Mouse (Mus musculus) neural tube, embryonic 13.5 days (tissue): ENCODE measurements around the gene Wasf3. TPM values are rescaled to one million over a fixed set of nuclear protein-coding genes. Genes with fewer than 3 reads are reported as not detected.
"Not testable (repeated sequence)": the region's sequence is repeated elsewhere in the genome, so short reads cannot be mapped to it uniquely, and the experiment has no call there.

Source experiments
- ATAC-seq: fragments of 200-750 bp; cut with Nextera tagmentation; 2 replicates; pipeline ENCODE4 v1.8.0; 2017; ENCODE audit warnings: low read depth, mild to moderate bottlenecking, moderate TSS enrichment, moderate library complexity
- H3K27ac ChIP-seq: fragments of 300-500 bp; sonication (generic); replicated peaks from 2 replicates; pipeline ENCODE4 v1.5.1; 2015; ENCODE audit warnings: moderate library complexity, mild to moderate bottlenecking, inconsistent platforms
- H3K27me3 ChIP-seq: fragments of 300-500 bp; sonication (generic); 2 replicates; pipeline ENCODE4 v1.6.1; 2015; ENCODE audit warnings: mild to moderate bottlenecking, inconsistent platforms
- H3K36me3 ChIP-seq: fragments of 300-500 bp; sonication (generic); 2 replicates; pipeline ENCODE4 v1.6.1; 2015; ENCODE audit warnings: mild to moderate bottlenecking, inconsistent platforms
- H3K4me1 ChIP-seq: fragments of 300-500 bp; sonication (generic); replicated peaks from 2 replicates; pipeline ENCODE4 v1.6.1; 2015; ENCODE audit warnings: inconsistent platforms
- H3K4me2 ChIP-seq: fragments of 300-500 bp; sonication (generic); 2 replicates; pipeline ENCODE4 v1.6.1; 2015; ENCODE audit warnings: inconsistent platforms, mild to moderate bottlenecking, moderate library complexity
- H3K4me3 ChIP-seq: fragments of 300-500 bp; sonication (generic); 2 replicates; pipeline ENCODE4 v1.5.1; 2015; ENCODE audit warnings: mild to moderate bottlenecking, inconsistent platforms
- H3K9ac ChIP-seq: fragments of 300-500 bp; sonication (generic); 2 replicates; pipeline ENCODE4 v1.6.1; 2015; ENCODE audit warnings: moderate library complexity, mild to moderate bottlenecking, inconsistent platforms
- H3K9me3 ChIP-seq: fragments of 300-500 bp; sonication (generic); 2 replicates; pipeline ENCODE4 v1.6.1; 2016; ENCODE audit warnings: inconsistent platforms
- WGBS: fragments of 180-500 bp; shearing (Covaris S2); methylation state at CpG from one replicate; pipeline ENCODE4 v1.1.7; 2015; 5-methylcytosine and 5-hydroxymethylcytosine counted together
- polyA plus RNA-seq: library from polyadenylated mRNA; unstranded; fragments of >200 nt; fragmentation: Nextera tagmentation; extraction: Ambion mirVana; gene quantifications from 2 replicates; pipeline ENCODE4 v1.2.1, GENCODE M21; 2015

Gene Wasf3
- polyA plus RNA-seq, 1 experiment from 2014 or later, result 14.4 TPM

DNA sequence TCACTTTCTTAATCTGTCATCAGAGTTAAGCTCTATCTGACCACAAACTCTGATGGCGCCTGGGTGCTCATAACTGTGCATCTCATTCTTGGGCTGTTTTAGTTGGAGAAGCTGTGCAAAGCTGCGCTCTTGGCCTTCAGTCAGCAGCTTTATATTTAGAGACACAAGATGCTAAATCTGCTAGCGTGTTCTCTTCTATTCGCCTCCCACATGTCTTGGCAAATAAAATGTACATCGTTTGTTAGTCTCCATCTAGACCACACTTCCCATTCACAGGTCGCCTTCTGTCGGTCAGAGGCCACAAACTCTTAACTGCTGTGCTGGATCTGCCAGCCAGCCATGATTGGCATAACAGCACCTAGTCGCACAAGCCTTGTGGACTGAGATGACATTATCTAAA is 14.0 kb upstream of the Wasf3 start:
- Histone ChIP-seq H3K9me3 (no peaks in the 10 kb centered on the region), H3K27me3 (no peaks in the 10 kb centered on the region), H3K4me1 (0 out of 2 replicates have a peak, but pooled peaks cover 5% of the 10 kb centered on the region), H3K4me2 (no peak overlapping the region), H3K27ac (no peak overlapping the region), H3K9ac (no peak overlapping the region), H3K4me3 (no peak overlapping the region), H3K36me3 (no peaks in the 10 kb centered on the region)
- 90% methylated on average over 8 of the region's 8 CpGs for WGBS
- ATAC-seq, result no peak

DNA sequence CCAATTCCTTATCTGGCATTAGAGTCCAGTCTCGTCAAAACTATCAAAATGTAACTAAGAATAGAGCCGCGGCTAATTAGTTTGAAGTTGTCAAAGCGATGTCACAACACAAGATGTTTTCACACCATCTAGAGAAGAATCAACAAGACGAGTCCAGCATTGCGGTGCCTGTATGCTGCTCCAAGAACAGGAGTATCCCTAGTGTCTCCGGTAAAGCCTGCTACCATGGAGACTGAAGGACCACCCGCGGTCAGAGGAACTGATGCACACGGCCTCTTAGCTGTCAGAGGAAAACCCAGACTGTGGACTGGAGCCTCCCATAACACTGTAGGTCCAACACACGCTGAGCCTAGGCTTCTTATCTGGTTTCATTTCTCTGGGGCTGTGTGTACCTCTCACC is 11.5 kb upstream of the Wasf3 start:
- Histone ChIP-seq H3K9ac (no peak overlapping the region), H3K27ac (no peak overlapping the region), H3K9me3 (no peaks in the 10 kb centered on the region), H3K27me3 (no peaks in the 10 kb centered on the region), H3K4me3 (no peak overlapping the region), H3K4me2 (no peak overlapping the region), H3K36me3 (no peaks in the 10 kb centered on the region), H3K4me1 (0 out of 2 replicates have a peak, but pooled peaks cover 4% of the 10 kb centered on the region)
- WGBS, result 85% methylated on average over 11 of the region's 11 CpGs
- no peak for ATAC-seq

DNA sequence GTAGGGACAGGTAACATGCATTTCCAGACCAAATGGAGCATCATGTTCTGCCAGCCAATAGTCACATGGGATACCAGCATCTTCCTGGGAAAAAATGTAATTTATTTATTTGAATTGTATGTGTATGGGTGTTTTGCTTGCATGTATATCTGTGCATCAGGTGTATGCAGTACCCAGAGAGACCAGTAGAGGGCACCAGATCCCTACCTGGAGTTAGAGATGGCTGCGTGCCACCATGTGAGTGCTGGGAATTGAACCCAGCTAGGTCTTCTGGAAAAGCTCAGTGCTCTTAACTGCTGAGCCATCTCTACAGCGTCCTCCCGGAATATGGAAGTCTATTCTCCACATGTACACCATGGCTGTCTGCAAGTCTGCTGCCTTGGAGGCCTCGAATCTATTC is 8.2 kb upstream of the Wasf3 start:
- H3K27me3 ChIP-seq, result no peaks in the 10 kb centered on the region
- 84% methylated on average over 4 of the region's 4 CpGs for WGBS
- no peak overlapping the region for H3K4me2 ChIP-seq
- no peaks in the 10 kb centered on the region for H3K9me3 ChIP-seq
- ATAC-seq, result no peak
- H3K4me3 ChIP-seq, result no peak overlapping the region
- H3K9ac ChIP-seq, result no peak overlapping the region
- no peaks in the 10 kb centered on the region for H3K36me3 ChIP-seq
- no peak overlapping the region for H3K27ac ChIP-seq
- H3K4me1 ChIP-seq, result no peaks in the 10 kb centered on the region

DNA sequence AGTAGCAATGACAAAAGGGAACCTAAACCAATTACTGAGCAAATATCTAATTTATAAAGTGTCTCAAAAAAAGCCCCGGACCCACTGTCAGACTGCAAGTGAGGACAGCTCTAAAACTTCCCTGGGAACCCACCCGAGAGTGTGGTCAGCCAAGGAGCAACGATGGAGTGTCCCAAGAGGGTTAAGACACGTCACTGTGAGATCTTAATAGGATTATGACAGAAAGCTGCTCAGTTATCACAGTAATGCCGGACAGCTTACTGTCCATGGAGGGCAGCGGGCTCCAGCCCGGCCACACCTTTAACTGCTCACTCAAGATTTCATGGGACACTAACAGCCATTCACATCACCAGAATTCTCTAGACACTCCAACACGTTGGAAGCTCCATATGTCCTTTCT is 4.7 kb upstream of the Wasf3 start:
- H3K4me3 ChIP-seq, result no peak overlapping the region
- 86% methylated on average over 8 of the region's 8 CpGs for WGBS

DNA sequence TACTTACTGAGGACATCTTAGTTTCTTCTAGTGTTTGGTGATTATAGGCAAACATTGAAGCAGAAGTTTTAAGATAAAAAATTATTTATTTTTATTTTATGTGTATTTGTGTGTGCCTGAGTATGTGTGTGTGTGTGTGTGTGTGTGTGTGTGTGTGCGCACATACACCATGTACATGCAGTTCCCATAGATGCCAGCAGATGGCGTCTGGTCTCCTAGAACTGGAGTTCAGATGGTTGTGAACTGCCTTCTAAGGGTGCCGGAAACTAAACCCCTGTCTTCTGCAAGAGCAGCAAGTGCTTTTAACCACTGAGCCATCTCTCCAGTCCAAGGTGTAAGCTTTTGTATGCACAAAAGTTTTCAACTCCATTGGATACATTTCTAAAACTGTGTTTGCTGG is 2.5 kb upstream of the Wasf3 start:
- H3K27me3 ChIP-seq, result no peaks in the 10 kb centered on the region
- peaks cover 4% of the 10 kb centered on the region; the same call in 1 of the 2 replicates for H3K36me3 ChIP-seq
- H3K4me3 ChIP-seq, result no peak overlapping the region
- no peak for ATAC-seq
- 75% methylated on average over 3 of the region's 3 CpGs for WGBS
- H3K27ac ChIP-seq, result no peak overlapping the region
- no peak overlapping the region for H3K4me2 ChIP-seq
- no peaks in the 10 kb centered on the region for H3K9me3 ChIP-seq
- H3K9ac ChIP-seq, result no peak overlapping the region
- H3K4me1 ChIP-seq, result peaks cover 12% of the 10 kb centered on the region

More for the DNA sequence above, 4.7 kb upstream of the Wasf3 start:
- no peak overlapping the region for H3K27ac ChIP-seq
- H3K9ac ChIP-seq, result no peak overlapping the region
- H3K27me3 ChIP-seq, result no peaks in the 10 kb centered on the region
- H3K4me2 ChIP-seq, result no peak overlapping the region
- peaks cover 4% of the 10 kb centered on the region; the same call in 1 of the 2 replicates for H3K4me1 ChIP-seq
- ATAC-seq, result no peak
- no peaks in the 10 kb centered on the region for H3K36me3 ChIP-seq
- no peaks in the 10 kb centered on the region for H3K9me3 ChIP-seq

DNA sequence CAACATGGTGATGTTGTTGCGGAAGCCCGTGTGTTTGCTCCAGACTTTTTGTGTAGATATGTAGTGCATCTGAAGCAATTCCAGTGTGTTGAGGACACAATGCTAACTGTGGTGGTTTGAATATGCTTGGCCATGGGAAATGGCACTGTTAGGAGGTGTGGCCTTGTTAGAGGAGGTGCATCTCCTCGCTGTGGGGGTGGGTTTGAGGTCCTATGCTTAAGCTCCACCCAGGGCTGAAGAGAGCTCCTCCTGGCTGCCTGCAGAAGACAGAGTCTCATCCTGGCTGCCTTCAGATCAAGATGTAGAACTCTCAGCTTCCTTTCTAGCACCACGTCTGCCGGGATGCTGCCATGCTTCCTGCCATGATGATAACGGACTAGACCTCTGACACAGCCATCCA is 1.4 kb upstream of the Wasf3 start:
- WGBS, result 77% methylated on average over 6 of the region's 6 CpGs
- H3K9ac ChIP-seq, result no peak overlapping the region
- H3K36me3 ChIP-seq, result peaks cover 6% of the 10 kb centered on the region; the same call in 1 of the 2 replicates
- H3K27me3 ChIP-seq, result no peaks in the 10 kb centered on the region
- no peak overlapping the region for H3K4me3 ChIP-seq
- H3K27ac ChIP-seq, result no peak overlapping the region
- no peak for ATAC-seq
- no peaks in the 10 kb centered on the region for H3K9me3 ChIP-seq
- peaks cover 12% of the 10 kb centered on the region for H3K4me1 ChIP-seq
- H3K4me2 ChIP-seq, result no peak overlapping the region

DNA sequence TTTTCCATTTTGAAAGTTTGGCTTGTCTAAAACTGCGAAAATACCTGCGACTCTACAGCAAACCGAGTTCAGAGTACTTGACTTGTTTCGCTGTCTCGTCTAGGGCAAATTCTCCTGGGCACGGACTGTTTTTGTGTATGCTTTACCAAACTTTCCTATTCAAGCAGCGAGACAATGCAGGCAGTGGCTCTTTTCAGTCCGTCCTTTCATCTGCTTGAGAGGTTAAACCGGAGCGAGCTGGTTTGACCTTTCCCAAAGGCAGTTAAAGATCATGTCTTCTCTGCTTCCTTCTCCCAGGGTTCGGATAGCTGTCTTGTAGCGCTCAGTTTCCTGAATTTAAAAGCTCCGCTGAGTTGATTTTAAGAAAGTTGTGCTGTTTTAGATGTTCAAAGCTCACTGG is 1.2 kb downstream of the Wasf3 start:
- Histone ChIP-seq H3K9ac (peak overlapping the region; percentile 80), H3K27me3 (no peaks in the 10 kb centered on the region), H3K9me3 (no peaks in the 10 kb centered on the region), H3K36me3 (peaks cover 6% of the 10 kb centered on the region; the same call in 1 of the 2 replicates), H3K27ac (0 out of 2 replicates have a peak overlapping the region, but pooled peaks have one; percentile 0), H3K4me1 (peaks cover 12% of the 10 kb centered on the region), H3K4me3 (peak overlapping the region; percentile 69), H3K4me2 (peak overlapping the region; percentile 62)
- ATAC-seq, result no peak
- 4% methylated on average over 13 of the region's 13 CpGs for WGBS

DNA sequence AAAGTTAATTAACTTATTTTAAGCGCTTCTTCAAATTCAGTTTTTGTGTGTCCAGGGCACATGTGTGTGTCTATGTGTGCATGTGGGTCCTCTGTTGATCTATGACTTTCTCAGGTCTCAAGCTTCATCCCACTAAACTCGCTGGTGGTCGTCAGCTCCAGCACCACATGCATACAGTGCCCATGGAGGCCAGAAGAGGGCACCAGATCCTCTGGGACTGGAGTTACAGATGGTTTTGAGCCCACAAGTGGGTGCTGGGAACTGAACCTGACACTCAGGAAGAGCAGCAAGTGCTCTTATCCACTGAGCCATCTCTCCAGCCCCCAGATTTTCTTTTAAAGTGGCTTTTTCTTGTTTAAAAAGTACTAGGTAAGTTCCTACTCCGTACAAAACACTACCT is 2.1 kb downstream of the Wasf3 start:
- Histone ChIP-seq H3K27me3 (no peaks in the 10 kb centered on the region), H3K4me2 (no peak overlapping the region), H3K4me1 (peaks cover 15% of the 10 kb centered on the region), H3K36me3 (peaks cover 6% of the 10 kb centered on the region; the same call in 1 of the 2 replicates), H3K27ac (no peak overlapping the region), H3K9me3 (no peaks in the 10 kb centered on the region), H3K9ac (no peak overlapping the region), H3K4me3 (no peak overlapping the region)
- no peak for ATAC-seq
- WGBS, result 96% methylated on average over 4 of the region's 4 CpGs

DNA sequence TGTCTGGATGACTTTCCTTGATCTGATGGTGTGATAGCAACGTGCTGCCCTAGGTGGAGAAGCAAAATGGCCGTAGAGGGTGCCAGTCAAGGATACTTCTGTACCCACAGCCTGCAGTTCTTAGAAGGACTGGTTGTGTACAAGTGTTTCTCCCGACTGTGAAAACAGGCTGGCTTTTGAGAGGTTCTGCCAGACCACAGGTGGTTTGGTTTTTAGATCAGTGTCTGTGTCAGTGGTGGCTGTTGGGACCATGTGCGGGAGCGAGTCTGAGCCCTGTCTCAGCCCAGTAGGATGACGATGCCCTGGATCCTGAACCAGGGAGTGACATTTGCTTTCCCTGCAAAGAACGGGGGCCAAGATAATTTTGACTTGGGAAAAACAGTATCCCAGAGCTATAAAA is 9.8 kb downstream of the Wasf3 start:
- H3K4me3 ChIP-seq, result no peak overlapping the region
- no peaks in the 10 kb centered on the region for H3K36me3 ChIP-seq
- peaks cover 3% of the 10 kb centered on the region; the same call in 1 of the 2 replicates for H3K4me1 ChIP-seq
- H3K4me2 ChIP-seq, result no peak overlapping the region
- H3K27ac ChIP-seq, result no peak overlapping the region
- no peak overlapping the region for H3K9ac ChIP-seq
- ATAC-seq, result no peak
- H3K9me3 ChIP-seq, result peaks cover 26% of the 10 kb centered on the region
- no peaks in the 10 kb centered on the region for H3K27me3 ChIP-seq
- 84% methylated on average over 7 of the region's 7 CpGs for WGBS

DNA sequence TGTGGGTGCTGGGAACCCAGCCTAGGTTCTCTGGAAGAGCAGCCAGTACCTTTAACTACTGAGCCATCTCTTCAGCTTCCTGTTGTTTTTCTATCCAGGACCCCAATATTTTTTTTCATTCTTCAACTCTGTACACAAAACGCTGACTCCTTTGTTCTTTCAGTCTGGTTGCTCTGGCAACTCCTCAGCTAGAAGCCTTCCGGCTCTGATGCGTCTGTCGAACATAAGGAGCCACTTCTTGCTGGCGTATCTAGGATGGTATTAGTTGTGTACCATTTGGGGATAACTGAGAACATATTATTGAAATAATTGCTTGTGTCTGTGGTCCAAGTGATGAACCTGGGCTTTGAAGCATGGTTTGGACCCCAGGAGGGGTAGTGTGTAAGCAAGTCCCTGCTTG is 12.5 kb downstream of the Wasf3 start:
- H3K4me1 ChIP-seq, result peaks cover 4% of the 10 kb centered on the region
- no peak for ATAC-seq
- no peak overlapping the region for H3K9ac ChIP-seq
- H3K27me3 ChIP-seq, result no peaks in the 10 kb centered on the region
- no peak overlapping the region for H3K27ac ChIP-seq
- 81% methylated on average over 5 of the region's 5 CpGs for WGBS
- H3K4me2 ChIP-seq, result no peak overlapping the region
- H3K9me3 ChIP-seq, result peaks cover 26% of the 10 kb centered on the region
- H3K4me3 ChIP-seq, result no peak overlapping the region
- H3K36me3 ChIP-seq, result no peaks in the 10 kb centered on the region

DNA sequence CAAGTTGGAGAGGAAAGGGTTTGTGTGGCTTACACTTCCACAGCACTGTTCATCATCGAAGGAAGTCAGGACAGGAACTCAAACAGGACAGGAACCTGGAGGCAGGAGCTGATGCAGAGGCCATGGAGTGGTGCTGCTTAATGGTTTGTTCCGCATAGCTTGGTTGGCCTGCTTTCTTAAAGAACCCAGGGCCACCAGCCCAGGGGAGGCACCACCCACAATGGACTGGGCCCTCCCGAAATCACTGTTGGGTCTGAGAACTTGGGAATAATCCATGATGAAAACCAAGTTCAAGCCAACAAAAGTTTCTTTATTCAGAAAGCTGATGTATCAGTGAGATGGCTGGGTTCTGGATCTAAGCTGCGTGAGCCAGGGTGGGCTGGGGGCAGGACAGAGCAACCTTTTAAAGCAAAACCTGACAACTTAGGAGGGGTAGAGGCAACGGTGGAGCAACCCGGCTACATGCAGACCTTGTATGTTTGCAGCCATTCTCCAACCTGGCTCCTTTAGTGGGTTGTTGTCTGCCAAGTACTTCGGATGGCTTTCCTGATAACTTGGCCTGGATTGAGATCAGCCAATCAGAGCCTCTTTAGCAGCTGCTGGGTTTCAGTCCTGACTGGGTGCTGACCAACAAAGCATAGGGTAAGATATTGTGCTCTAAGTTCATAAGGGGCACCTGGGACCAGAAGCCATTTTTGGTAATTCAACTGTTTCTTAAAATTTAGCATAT is 13.8 kb downstream of the Wasf3 start:
- 96% methylated on average over 7 of the region's 7 CpGs for WGBS
- Histone ChIP-seq H3K27ac (no peak overlapping the region), H3K4me1 (peaks cover 6% of the 10 kb centered on the region), H3K36me3 (no peaks in the 10 kb centered on the region), H3K27me3 (no peaks in the 10 kb centered on the region), H3K9me3 (peaks cover 26% of the 10 kb centered on the region), H3K4me3 (no peak overlapping the region), H3K9ac (no peak overlapping the region), H3K4me2 (no peak overlapping the region)
- no peak for ATAC-seq

DNA sequence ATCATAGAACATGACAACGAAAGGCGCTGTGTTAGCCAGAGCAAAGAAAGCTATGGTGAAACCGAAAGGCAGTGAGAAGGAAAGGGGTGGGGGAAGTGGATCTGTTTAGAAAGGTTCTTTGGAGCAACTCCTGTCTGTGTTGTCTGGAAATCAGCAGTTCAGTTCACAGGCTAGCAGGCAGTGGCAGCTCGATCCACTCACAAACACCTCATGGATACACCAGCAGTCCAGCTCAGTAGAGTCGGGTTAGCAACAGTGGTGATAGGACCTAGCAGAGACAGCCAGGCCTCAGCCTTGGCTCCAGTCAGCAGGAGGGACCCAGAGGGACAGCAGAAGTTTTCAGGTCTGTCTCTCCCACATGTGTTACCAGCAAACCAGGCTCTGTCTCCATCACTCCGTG is 16.2 kb downstream of the Wasf3 start:
- H3K27ac ChIP-seq, H3K9ac ChIP-seq, H3K4me2 ChIP-seq, H3K4me3 ChIP-seq, H3K36me3 ChIP-seq, ATAC-seq, H3K4me1 ChIP-seq, H3K27me3 ChIP-seq: not testable (repeated sequence)
- H3K9me3 ChIP-seq, result peaks cover 12% of the 10 kb centered on the region
- WGBS, result 90% methylated on average over 6 of the region's 6 CpGs

DNA sequence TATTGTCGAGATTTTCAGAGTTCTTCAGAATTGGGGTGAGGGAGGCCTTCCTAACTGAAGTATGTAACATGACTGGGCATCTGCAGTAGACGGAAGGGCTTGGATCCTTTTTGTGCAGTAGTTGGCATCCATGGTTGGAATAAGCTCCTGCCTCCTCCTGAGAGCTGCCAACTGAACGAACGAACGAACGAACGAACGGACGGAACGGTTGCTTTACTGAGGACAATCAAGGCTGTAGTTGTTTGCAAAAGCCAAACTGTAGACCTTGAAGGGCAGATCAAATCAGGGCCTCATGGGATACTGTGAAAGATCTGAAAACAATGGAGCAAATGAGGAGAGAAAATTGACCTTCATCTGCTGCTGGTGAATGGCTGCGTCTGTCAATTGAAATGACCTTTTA is 17.5 kb downstream of the Wasf3 start:
- Histone ChIP-seq H3K4me3 (no peak overlapping the region), H3K27ac (no peak overlapping the region), H3K4me1 (peaks cover 6% of the 10 kb centered on the region), H3K36me3 (no peaks in the 10 kb centered on the region), H3K4me2 (no peak overlapping the region), H3K27me3 (no peaks in the 10 kb centered on the region), H3K9me3 (peaks cover 4% of the 10 kb centered on the region; the same call in 1 of the 2 replicates), H3K9ac (no peak overlapping the region)
- ATAC-seq, result no peak
- 16% methylated on average over 11 of the region's 11 CpGs for WGBS
